Mouse (Mus musculus) limb, embryonic 14.5 days (tissue): ENCODE results near the gene Adamts13. TPM values are rescaled to one million over a fixed set of nuclear protein-coding genes. Genes with fewer than 3 reads are reported as not detected.

Source experiments
- ATAC-seq: fragments of 200-750 bp; cut with Nextera tagmentation; 2 replicates; pipeline ENCODE4 v1.8.0; 2017; ENCODE audit warnings: low read depth, moderate number of reproducible peaks, moderate TSS enrichment; ENCODE audit not compliant: low FRiP score
- DNase-seq: peaks from one replicate; pipeline ENCODE4 v3.0.0-alpha.2; 2015; ENCODE audit warnings: low spot score
- H3K27ac ChIP-seq: fragments of 300-500 bp; sonication (generic); replicated peaks from 2 replicates; pipeline ENCODE4 v1.5.1; 2014; ENCODE audit warnings: low read depth, mild to moderate bottlenecking, low read length, moderate library complexity, mixed read lengths
- H3K27me3 ChIP-seq: fragments of 300-500 bp; sonication (generic); 2 replicates; pipeline ENCODE4 v1.6.1; 2014; ENCODE audit warnings: low read length, mixed read lengths; ENCODE audit not compliant: control insufficient read depth, insufficient read depth
- H3K36me3 ChIP-seq: fragments of 300-500 bp; sonication (generic); 2 replicates; pipeline ENCODE4 v1.6.1; 2014; ENCODE audit warnings: mild to moderate bottlenecking, low read length, moderate library complexity, mixed read lengths; ENCODE audit not compliant: control insufficient read depth, insufficient read depth
- H3K4me1 ChIP-seq: fragments of 300-500 bp; sonication (generic); 2 replicates; pipeline ENCODE4 v1.6.1; 2014; ENCODE audit warnings: antibody characterized with exemption, low read length, mixed read lengths; ENCODE audit not compliant: control insufficient read depth, insufficient read depth
- H3K4me2 ChIP-seq: fragments of 300-500 bp; sonication (generic); replicated peaks from 2 replicates; pipeline ENCODE4 v1.6.1; 2014; ENCODE audit warnings: low read depth, mild to moderate bottlenecking, low read length, moderate library complexity; ENCODE audit not compliant: severe bottlenecking
- H3K4me3 ChIP-seq: fragments of 300-500 bp; sonication (generic); replicated peaks from 2 replicates; pipeline ENCODE4 v1.5.1; 2014; ENCODE audit warnings: low read length
- H3K9ac ChIP-seq: fragments of 300-500 bp; sonication (generic); 2 replicates; pipeline ENCODE4 v1.6.1; 2014; ENCODE audit warnings: mild to moderate bottlenecking, low read depth, low read length, moderate library complexity; ENCODE audit not compliant: severe bottlenecking
- H3K9me3 ChIP-seq: fragments of 300-500 bp; sonication (generic); 2 replicates; pipeline ENCODE4 v1.6.1; 2016; ENCODE audit warnings: low read length; ENCODE audit not compliant: control insufficient read depth
- POLR2A ChIP-seq: fragments of 200-500 bp; IDR thresholded peaks from 2 replicates; pipeline ENCODE4 v1.8.0; 2012; ENCODE audit warnings: inconsistent platforms, mild to moderate bottlenecking, moderate library complexity, borderline replicate concordance; ENCODE audit not compliant: insufficient read depth, insufficient read length; ENCODE audit errors: extremely low read depth
- WGBS: fragments of 180-500 bp; shearing (Covaris S2); extraction: QIAGEN DNeasy Blood & Tissue Kit; methylation state at CpG from one replicate; pipeline ENCODE4 v1.1.7; 2014; 5-methylcytosine and 5-hydroxymethylcytosine counted together
- polyA plus RNA-seq, 2 experiments: library from polyadenylated mRNA; depleted of rRNA in 1 of 2; stranded (reverse) in 1 of 2; unstranded in 1 of 2; fragments of >200 nt; fragmentation: Nextera tagmentation in 1 of 2; extraction: Ambion mirVana in 1 of 2; gene quantifications; 2 replicates each; pipeline versions ENCODE4 v1.2.1 to v1.2.3; 2012 to 2014

Gene Adamts13
- polyA plus RNA-seq, 2 experiments, result 0.04 TPM; not detected in 1

DNA sequence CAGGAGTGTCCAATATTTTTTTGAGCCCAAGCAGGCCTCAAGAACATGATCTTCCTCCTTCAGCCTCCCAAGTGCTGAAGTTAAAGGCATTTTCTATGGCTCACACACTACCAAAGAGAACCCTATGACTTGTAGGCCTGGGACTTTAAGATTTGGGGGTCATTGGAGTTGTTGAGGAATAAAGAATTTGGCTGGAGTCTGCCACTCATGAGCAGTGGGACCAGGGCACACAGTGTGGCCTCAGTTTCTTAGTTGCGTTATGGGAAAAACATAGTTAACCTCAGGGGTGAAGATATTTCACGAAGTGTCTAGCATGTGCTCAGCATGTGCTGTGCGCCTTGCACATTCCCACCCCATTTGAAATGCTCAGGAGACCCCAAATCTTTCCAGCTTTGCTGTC lies 53.1 kb downstream of the Adamts13 start:
- 89% methylated on average over 3 of the region's 3 CpGs for WGBS
- no peaks in the 10 kb centered on the region for H3K36me3 ChIP-seq
- no peaks in the 10 kb centered on the region for H3K9me3 ChIP-seq
- ATAC-seq (no peak), DNase-seq (no peak)
- no peak for TF ChIP-seq POLR2A
- H3K9ac ChIP-seq, result no peak overlapping the region
- H3K4me1 ChIP-seq, result peaks cover 4% of the 10 kb centered on the region
- no peak overlapping the region for H3K27ac ChIP-seq
- H3K27me3 ChIP-seq, result no peaks in the 10 kb centered on the region
- no peak overlapping the region for H3K4me2 ChIP-seq
- no peak overlapping the region for H3K4me3 ChIP-seq

DNA sequence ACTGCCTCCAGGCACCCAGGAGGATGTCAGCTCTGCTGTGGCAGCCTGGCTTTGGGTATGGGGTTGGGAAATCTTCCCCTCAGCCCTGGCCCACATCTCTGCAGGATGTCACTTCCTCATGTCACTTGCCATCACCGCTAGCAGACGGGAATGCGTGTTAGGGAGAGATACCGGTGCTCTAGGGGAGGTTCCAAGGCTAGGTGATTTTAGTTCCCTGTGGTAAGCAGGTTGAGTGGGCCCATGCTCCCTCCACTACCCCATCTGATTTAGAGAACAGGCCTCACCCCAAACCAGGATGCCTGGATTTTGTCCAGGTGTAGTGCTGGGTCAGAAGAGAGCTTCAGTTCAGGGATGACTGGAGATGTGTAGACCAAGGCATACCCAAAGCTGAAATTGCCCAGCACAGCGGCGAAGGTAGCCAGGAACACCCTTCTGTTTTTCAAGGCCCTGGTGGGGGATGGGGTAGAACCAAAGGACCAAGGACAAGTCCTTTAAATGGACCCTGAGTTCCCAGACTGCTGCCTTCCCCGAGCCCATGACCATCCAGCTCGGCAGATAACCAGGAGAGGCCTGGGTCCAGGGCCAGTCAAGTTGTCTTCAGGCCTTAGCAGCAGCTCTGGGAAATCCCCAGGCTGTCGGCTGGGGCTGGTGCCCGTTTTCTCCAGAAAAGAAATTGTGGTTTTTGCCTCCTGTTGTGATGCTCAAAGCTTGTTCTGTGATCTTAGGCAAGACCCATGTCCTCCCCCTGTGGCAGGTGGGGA lies 53.8 kb downstream of the Adamts13 start:
- peak overlapping the region; percentile 56; the same call in 1 of the 2 replicates for H3K4me2 ChIP-seq
- H3K27me3 ChIP-seq, result no peaks in the 10 kb centered on the region
- WGBS, result 75% methylated on average over 10 of the region's 10 CpGs
- ATAC-seq, result no peak
- no peaks in the 10 kb centered on the region for H3K9me3 ChIP-seq
- no peak for DNase-seq
- H3K36me3 ChIP-seq, result no peaks in the 10 kb centered on the region
- no peak for TF ChIP-seq POLR2A
- no peak overlapping the region for H3K9ac ChIP-seq
- peaks cover 4% of the 10 kb centered on the region for H3K4me1 ChIP-seq
- H3K4me3 ChIP-seq, result no peak overlapping the region
- no peak overlapping the region for H3K27ac ChIP-seq

DNA sequence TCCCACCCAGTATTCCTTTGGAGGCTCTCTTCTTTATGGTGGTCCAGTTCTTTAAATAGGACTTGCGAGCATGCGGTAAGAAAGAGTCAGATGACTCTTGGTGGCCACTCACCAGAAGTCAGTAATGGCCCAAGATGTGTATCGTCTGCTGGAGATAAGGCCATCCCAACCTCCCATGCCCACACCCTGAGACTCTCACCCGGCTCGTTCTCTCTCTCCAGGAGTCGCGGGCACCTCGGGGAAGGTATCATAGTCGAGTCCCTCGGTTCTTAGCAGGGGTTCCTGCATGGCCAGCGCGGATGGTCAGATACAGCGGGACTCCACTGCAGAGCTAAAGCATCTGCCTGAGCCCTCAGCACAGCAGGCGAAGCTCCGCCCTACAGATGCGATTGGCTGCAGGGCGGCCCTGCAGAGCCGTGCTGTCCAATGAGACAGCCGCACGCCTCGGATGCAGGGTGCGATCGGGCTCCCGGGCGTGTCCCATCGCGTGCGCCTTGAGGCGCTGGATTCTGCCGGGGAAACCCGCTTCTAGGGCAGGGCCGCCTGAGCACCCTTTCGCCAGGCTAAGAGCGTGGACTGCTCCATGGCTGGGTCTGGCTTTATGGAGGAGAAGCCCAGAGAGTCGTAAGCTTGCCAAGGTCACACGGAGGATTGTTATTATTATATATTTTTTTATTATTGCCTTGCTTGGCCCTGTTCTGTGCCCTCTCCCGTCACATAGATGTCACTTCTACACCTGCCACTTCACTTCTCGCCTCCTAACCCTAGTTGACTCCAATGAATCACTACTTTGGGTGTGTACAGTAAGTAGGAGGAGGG lies 54.6 kb downstream of the Adamts13 start, which contains the start of gene Slc2a6:
Gene Slc2a6 (minus strand): TSS at position 381 of the 819 bp plus-strand sequence.
- Histone ChIP-seq H3K27me3 (no peaks in the 10 kb centered on the region), H3K4me1 (peaks cover 4% of the 10 kb centered on the region), H3K4me2 (peak within 1 kb of the TSS; percentile 56), H3K36me3 (no peaks in the 10 kb centered on the region), H3K9ac (0 out of 2 replicates have a peak within 1 kb of the TSS, but pooled peaks have one; percentile 38), H3K27ac (no peak within 1 kb of the TSS), H3K9me3 (no peaks in the 10 kb centered on the region), H3K4me3 (peak within 1 kb of the TSS; percentile 25)
- DNase-seq, result peak; percentile 81
- WGBS, result 2% methylated on average over 31 of the region's 38 CpGs
- peak; percentile 96 for ATAC-seq
- TF ChIP-seq POLR2A, result no peak

DNA sequence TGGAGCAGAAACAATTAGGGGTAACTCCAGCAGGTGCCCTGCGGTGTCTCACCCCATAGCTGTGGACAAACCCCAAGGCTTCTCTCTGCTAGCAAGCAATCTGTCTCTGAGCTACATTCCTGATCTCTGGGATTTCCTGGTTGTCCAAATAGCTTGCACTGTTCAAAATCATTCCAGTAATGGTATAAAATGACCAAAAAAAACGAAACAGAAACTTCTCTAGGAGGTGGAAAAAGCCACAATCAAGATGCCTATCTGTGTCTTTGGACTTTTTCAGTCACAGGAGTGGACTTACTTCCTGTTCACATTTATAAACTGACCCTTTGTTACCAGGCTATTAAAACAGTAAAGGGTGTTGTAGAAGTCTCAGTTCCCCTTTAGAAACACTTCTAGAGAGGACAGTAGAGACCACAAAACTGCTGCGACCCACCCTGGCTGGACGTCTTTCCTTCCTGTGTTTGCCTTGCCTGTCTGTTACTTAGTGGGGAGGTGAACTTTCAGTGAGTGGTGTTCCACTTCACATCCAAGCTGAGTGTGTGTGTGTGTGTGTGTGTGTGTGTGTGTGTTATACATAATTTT lies 55.3 kb downstream of the Adamts13 start:
- no peak overlapping the region for H3K9ac ChIP-seq
- no peak overlapping the region for H3K4me3 ChIP-seq
- no peak for ATAC-seq
- H3K4me1 ChIP-seq, result peaks cover 4% of the 10 kb centered on the region
- no peaks in the 10 kb centered on the region for H3K27me3 ChIP-seq
- peak overlapping the region; percentile 56; the same call in 1 of the 2 replicates for H3K4me2 ChIP-seq
- no peak for TF ChIP-seq POLR2A
- no peak for DNase-seq
- no peaks in the 10 kb centered on the region for H3K36me3 ChIP-seq
- 66% methylated on average over 4 of the region's 4 CpGs for WGBS
- H3K27ac ChIP-seq, result no peak overlapping the region
- no peaks in the 10 kb centered on the region for H3K9me3 ChIP-seq

DNA sequence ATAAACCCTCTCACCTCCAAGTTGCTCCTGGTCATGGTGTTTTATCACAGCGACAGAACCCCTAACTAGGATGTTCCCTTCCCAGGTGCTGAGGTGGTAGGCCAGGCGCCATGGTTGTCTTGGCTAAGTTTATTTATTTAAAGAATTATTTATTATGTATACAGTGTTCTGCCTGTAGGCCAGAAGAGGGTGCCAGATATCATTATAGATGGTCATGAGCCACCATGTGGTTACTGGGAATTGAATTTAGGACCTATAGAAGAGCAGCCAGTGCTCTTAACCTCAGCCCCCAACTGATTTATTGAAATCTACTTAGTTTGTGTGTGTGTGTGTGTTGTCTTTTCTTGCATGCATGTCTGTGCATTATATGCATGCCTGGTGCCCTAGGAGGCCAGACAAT lies 59.1 kb downstream of the Adamts13 start:
- no peak for TF ChIP-seq POLR2A
- no peak overlapping the region for H3K27ac ChIP-seq
- H3K27me3 ChIP-seq, result no peaks in the 10 kb centered on the region
- no peak for ATAC-seq
- H3K9me3 ChIP-seq, result no peaks in the 10 kb centered on the region
- peaks cover 4% of the 10 kb centered on the region for H3K4me1 ChIP-seq
- WGBS, result 62% methylated on average over 2 of the region's 2 CpGs
- no peak for DNase-seq
- no peak overlapping the region for H3K9ac ChIP-seq
- H3K36me3 ChIP-seq, result no peaks in the 10 kb centered on the region
- no peak overlapping the region for H3K4me3 ChIP-seq
- H3K4me2 ChIP-seq, result no peak overlapping the region
